Mouse (Mus musculus): Measurements from ENCODE around the gene Tmem131. TPM values are rescaled to one million over a fixed set of nuclear protein-coding genes. Genes with fewer than 3 reads are reported as not detected.

The Tmem131 gene
- total and polyA plus RNA-seq, 3 experiments: 13.0 to 30.0 (median 28.1) TPM

DNA sequence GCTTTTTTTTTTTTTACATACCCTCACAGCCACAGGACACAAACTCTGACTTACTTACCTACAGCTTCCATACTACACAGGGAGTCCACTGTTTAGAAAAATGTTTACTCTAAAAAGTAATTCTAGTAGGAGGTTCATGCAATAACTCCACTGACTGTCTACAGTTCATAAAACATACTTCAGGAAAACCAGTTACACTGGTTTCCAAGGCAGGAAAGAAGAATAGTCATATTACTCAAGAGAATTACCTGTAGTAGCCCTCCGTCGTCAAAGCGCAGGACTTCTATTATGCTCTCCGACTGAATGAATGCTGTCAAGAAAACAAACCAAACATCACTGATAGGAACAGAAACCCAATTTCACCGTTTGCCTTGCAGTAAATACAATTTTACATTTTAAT is 54.5 kb downstream of the Tmem131 start:
- 88% methylated on average over 5 of the region's 5 CpGs for WGBS
- Histone ChIP-seq H3K27ac (no peak overlapping the region), H3K4me1 (ENCODE audit: control insufficient read depth, insufficient read depth, low read length) (peaks cover 29% of the 10 kb centered on the region), H3K79me2 (replicated peaks; ENCODE audit: control insufficient read depth, insufficient read depth, low read length) (peaks cover 3% of the 10 kb centered on the region), H3K4me3 (no peak overlapping the region), H3K9ac (ENCODE audit: low read depth, low read length) (no peak overlapping the region), H3K36me3 (ENCODE audit: control insufficient read depth, insufficient read depth, low read length) (peaks cover 50% of the 10 kb centered on the region), H3K27me3 (ENCODE audit: control insufficient read depth, insufficient read depth, low read length) (no peaks in the 10 kb centered on the region)
- TF ChIP-seq EP300 (IDR thresholded peaks at IDR 0.05; ENCODE audit: insufficient read depth, low read depth, low read length) (no peak), CTCF (IDR thresholded peaks at IDR 0.05) (no peak)
- DNase-seq: no peak
- intact Hi-C loops (cut with DNase I): no loop called here

DNA sequence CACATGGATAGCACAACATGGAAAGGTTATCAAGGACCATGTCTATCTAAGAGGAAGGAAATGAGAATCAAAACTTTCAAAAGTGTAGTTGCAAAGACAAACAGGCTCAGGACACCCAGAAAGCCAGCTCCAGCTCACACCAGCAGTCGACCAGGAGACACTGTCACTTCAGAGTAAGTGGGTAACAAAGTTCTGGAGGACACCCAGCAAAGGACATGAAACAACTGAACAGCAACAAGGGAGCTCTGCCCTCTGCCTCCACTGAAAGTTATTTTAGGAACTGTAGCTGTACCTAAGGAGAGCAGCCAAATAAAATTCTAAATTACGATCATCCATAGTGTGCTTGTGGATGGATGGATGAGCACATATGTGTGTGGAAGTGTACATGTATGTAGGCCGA is 56.3 kb downstream of the Tmem131 start:
- intact Hi-C loops (cut with DNase I): no loop called here
- Histone ChIP-seq H3K9ac (ENCODE audit: low read depth, low read length) (no peak overlapping the region), H3K79me2 (replicated peaks; ENCODE audit: control insufficient read depth, insufficient read depth, low read length) (peaks cover 3% of the 10 kb centered on the region), H3K36me3 (ENCODE audit: control insufficient read depth, insufficient read depth, low read length) (peaks cover 61% of the 10 kb centered on the region), H3K4me3 (no peak overlapping the region), H3K4me1 (ENCODE audit: control insufficient read depth, insufficient read depth, low read length) (peaks cover 34% of the 10 kb centered on the region), H3K27ac (peak overlapping the region; percentile 72), H3K27me3 (ENCODE audit: control insufficient read depth, insufficient read depth, low read length) (no peaks in the 10 kb centered on the region)
- TF ChIP-seq EP300 (IDR thresholded peaks at IDR 0.05; ENCODE audit: insufficient read depth, low read depth, low read length): no peak
- no peak for TF ChIP-seq POLR2A (IDR thresholded peaks at IDR 0.05; ENCODE audit: insufficient read depth, low read depth, low read length)
- WGBS: 41% methylated on average over 3 of the region's 3 CpGs
- DNase-seq: peak in 1 of 2 experiments; percentile 31

DNA sequence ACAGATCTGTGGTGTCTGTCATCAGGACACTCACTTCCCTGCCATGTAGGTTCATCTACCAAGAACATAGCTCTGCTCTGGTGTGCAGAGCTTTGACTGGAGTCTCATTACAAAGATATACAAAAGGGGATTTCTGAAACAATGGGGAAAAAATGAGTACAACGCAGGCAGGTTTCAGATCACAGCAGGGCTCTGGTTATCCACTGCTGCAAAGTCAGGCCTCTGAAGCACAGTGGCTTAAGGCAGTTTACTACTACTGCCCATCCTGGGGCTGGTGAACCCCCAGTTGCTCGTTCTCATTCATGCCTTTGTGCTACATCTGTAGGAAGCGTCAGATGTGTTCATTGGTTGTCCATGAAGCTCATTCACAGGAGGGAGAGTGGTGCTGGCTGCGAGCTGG is 57.0 kb downstream of the Tmem131 start:
- Histone ChIP-seq H3K27ac (peak overlapping the region; percentile 72), H3K79me2 (replicated peaks; ENCODE audit: control insufficient read depth, insufficient read depth, low read length) (peaks cover 3% of the 10 kb centered on the region), H3K36me3 (ENCODE audit: control insufficient read depth, insufficient read depth, low read length) (peaks cover 61% of the 10 kb centered on the region), H3K27me3 (ENCODE audit: control insufficient read depth, insufficient read depth, low read length) (no peaks in the 10 kb centered on the region), H3K4me3 (no peak overlapping the region), H3K4me1 (ENCODE audit: control insufficient read depth, insufficient read depth, low read length) (peaks cover 35% of the 10 kb centered on the region), H3K9ac (ENCODE audit: low read depth, low read length) (no peak overlapping the region)
- TF ChIP-seq CTCF (IDR thresholded peaks at IDR 0.05): no peak
- TF ChIP-seq POLR2A (IDR thresholded peaks at IDR 0.05; ENCODE audit: insufficient read depth, low read depth, low read length): no peak
- TF ChIP-seq EP300 (IDR thresholded peaks at IDR 0.05; ENCODE audit: insufficient read depth, low read depth, low read length): no peak
- no peak for DNase-seq
- intact Hi-C loops (cut with DNase I): no loop called here
- 80% methylated on average over 4 of the region's 4 CpGs for WGBS

DNA sequence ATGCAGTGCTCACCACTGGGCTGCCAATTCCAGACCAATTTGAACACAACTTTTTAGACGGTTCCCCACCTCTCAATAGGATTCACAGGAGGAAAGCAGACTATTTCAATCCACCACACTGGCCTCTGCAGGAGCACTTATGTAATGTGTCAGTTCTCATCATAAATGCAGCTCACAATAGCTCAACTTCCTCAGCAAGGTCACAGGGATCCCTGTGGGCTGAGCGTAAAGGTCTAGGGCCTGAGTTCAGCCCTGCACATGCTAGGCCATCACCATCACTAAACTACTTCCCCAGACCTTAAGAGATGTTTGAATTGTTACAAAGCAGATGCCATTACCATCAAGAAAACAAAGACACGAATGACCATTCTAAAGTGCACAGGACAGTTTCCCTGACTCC is 58.9 kb downstream of the Tmem131 start:
- peaks cover 1% of the 10 kb centered on the region for H3K79me2 ChIP-seq (replicated peaks; ENCODE audit: control insufficient read depth, insufficient read depth, low read length)
- peak overlapping the region; percentile 81 for H3K27ac ChIP-seq
- intact Hi-C loops (cut with DNase I): loop anchor here (2.0 kb wide), 2 partner anchors 24 to 30 kb away; no protein-coding TSS in a partner anchor
- peaks cover 51% of the 10 kb centered on the region for H3K36me3 ChIP-seq (ENCODE audit: control insufficient read depth, insufficient read depth, low read length)
- peaks cover 33% of the 10 kb centered on the region for H3K4me1 ChIP-seq (ENCODE audit: control insufficient read depth, insufficient read depth, low read length)
- no peak overlapping the region for H3K9ac ChIP-seq (ENCODE audit: low read depth, low read length)
- TF ChIP-seq CTCF (IDR thresholded peaks at IDR 0.05) (0 out of 2 replicates have a peak, but pooled peaks have one; percentile 14), POLR2A (IDR thresholded peaks at IDR 0.05; ENCODE audit: insufficient read depth, low read depth, low read length) (0 out of 2 replicates have a peak, but pooled peaks have one; percentile 25), EP300 (IDR thresholded peaks at IDR 0.05; ENCODE audit: insufficient read depth, low read depth, low read length) (peak; percentile 59; the same call in 1 of the 2 replicates)
- 25% methylated on average over 3 of the region's 3 CpGs for WGBS
- H3K27me3 ChIP-seq (ENCODE audit: control insufficient read depth, insufficient read depth, low read length): no peaks in the 10 kb centered on the region
- DNase-seq: peak in 1 of 2 experiments; percentile 41
- H3K4me3 ChIP-seq: no peak overlapping the region

DNA sequence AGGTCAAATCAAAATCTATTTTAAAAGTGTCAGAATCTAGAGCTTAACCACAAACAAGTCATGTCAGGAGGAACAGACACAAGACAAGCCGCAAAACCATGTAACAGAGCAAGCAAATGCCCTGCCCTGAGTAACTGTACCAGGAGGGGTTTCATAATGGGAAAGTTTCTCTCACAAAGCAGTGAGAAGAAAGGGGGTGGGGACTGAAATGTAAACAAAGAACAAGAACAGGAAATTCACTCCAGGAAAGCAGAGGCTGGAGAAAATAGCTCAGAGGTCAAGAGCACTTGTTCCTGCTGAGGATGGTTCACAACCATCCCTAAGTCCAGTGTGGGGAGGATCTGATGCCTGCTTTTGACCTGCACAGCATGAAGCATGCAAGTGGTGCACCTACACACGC is 59.7 kb downstream of the Tmem131 start:
- 44% methylated on average over 2 of the region's 2 CpGs for WGBS
- H3K4me1 ChIP-seq (ENCODE audit: control insufficient read depth, insufficient read depth, low read length): peaks cover 33% of the 10 kb centered on the region
- H3K4me3 ChIP-seq: no peak overlapping the region
- H3K27me3 ChIP-seq (ENCODE audit: control insufficient read depth, insufficient read depth, low read length): no peaks in the 10 kb centered on the region
- H3K79me2 ChIP-seq (replicated peaks; ENCODE audit: control insufficient read depth, insufficient read depth, low read length): peaks cover 3% of the 10 kb centered on the region
- H3K36me3 ChIP-seq (ENCODE audit: control insufficient read depth, insufficient read depth, low read length): peaks cover 55% of the 10 kb centered on the region
- TF ChIP-seq EP300 (IDR thresholded peaks at IDR 0.05; ENCODE audit: insufficient read depth, low read depth, low read length) (no peak), CTCF (IDR thresholded peaks at IDR 0.05) (no peak), POLR2A (IDR thresholded peaks at IDR 0.05; ENCODE audit: insufficient read depth, low read depth, low read length) (no peak)
- peak overlapping the region; percentile 81 for H3K27ac ChIP-seq
- no peak for DNase-seq
- intact Hi-C loops (cut with DNase I): loop anchor here (2.0 kb wide), 2 partner anchors 23 to 31 kb away; no protein-coding TSS in a partner anchor
- no peak overlapping the region for H3K9ac ChIP-seq (ENCODE audit: low read depth, low read length)

DNA sequence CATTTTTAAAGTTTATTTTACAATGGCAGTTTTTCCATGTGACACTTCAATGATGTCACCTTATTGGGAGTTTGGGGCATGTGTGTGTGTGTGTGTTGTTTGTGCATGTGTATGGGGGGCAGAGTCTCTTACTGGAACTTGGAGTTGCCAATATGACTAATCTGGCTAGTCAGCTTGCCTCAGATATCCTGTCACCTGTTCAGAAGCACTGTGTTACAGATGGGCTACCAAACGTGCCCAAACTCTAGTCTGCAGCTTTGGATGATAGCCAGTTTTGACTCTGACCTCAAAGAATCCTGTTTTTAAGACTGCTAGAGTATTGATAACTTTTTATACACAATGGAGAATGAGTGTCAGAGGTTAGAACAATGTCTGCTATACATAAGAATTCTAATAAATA is 64.3 kb downstream of the Tmem131 start:
- no peak for DNase-seq
- no peak for TF ChIP-seq EP300 (IDR thresholded peaks at IDR 0.05; ENCODE audit: insufficient read depth, low read depth, low read length)
- no peak for TF ChIP-seq POLR2A (IDR thresholded peaks at IDR 0.05; ENCODE audit: insufficient read depth, low read depth, low read length)
- no peak for TF ChIP-seq CTCF (IDR thresholded peaks at IDR 0.05)
- Histone ChIP-seq H3K27ac (no peak overlapping the region), H3K9ac (ENCODE audit: low read depth, low read length) (no peak overlapping the region), H3K36me3 (ENCODE audit: control insufficient read depth, insufficient read depth, low read length) (peaks cover 20% of the 10 kb centered on the region), H3K4me1 (ENCODE audit: control insufficient read depth, insufficient read depth, low read length) (peaks cover 25% of the 10 kb centered on the region), H3K27me3 (ENCODE audit: control insufficient read depth, insufficient read depth, low read length) (no peaks in the 10 kb centered on the region), H3K79me2 (replicated peaks; ENCODE audit: control insufficient read depth, insufficient read depth, low read length) (peaks cover 1% of the 10 kb centered on the region; the same call in 1 of the 2 replicates), H3K4me3 (no peak overlapping the region)
- intact Hi-C loops (cut with DNase I): no loop called here
- WGBS: 6% methylated on average over 1 of the region's 1 CpGs
